Mouse (Mus musculus): ENCODE measurements at regions not wholly inside any gene's neighbourhood (a gene's known extent, or its start where the extent isn't known, plus 50 kb on each side); places are given as distances from the start of the nearest gene placed in this dataset.
"Not testable (repeated sequence)": the region's sequence is repeated elsewhere in the genome, so short reads cannot be mapped to it uniquely, and the experiment has no call there.

GRCm38 (mm10) chr2:3864872-3865271 lies 152.6 kb upstream of the Frmd4a start:
- ATAC-seq = no peak

GRCm38 (mm10) chr2:3866736-3867135 lies 150.8 kb upstream of the Frmd4a start:
- not testable (repeated sequence) for H3K27me3 ChIP-seq (replicated peaks; ENCODE audit: control insufficient read depth, insufficient read depth, low read length); H3K4me2 ChIP-seq (ENCODE audit: low read length); ATAC-seq; H3K9me3 ChIP-seq (replicated peaks; ENCODE audit: control insufficient read depth, low read length); H3K9ac ChIP-seq (ENCODE audit: low read length); H3K4me3 ChIP-seq (ENCODE audit: low read depth, low read length); H3K27ac ChIP-seq (ENCODE audit: low read depth, low read length); H3K4me1 ChIP-seq (ENCODE audit: control insufficient read depth, insufficient read depth, low read length); H3K36me3 ChIP-seq (ENCODE audit: control insufficient read depth, insufficient read depth, low read length); DNase-seq (ENCODE audit: low spot score)
- WGBS = 86% methylated on average over 4 of the region's 4 CpGs

More at GRCm38 (mm10) chr2:3864872-3865271, 152.6 kb upstream of the Frmd4a start:
- Histone ChIP-seq H3K36me3 (ENCODE audit: control insufficient read depth, insufficient read depth, low read length) (no peaks in the 10 kb centered on the region), H3K27ac (ENCODE audit: low read depth, low read length) (no peak overlapping the region), H3K4me3 (ENCODE audit: low read depth, low read length) (no peak overlapping the region), H3K27me3 (replicated peaks; ENCODE audit: control insufficient read depth, insufficient read depth, low read length) (no peaks in the 10 kb centered on the region), H3K9me3 (replicated peaks; ENCODE audit: control insufficient read depth, low read length) (no peaks in the 10 kb centered on the region), H3K9ac (ENCODE audit: low read length) (no peak overlapping the region), H3K4me2 (ENCODE audit: low read length) (no peak overlapping the region), H3K4me1 (ENCODE audit: control insufficient read depth, insufficient read depth, low read length) (no peaks in the 10 kb centered on the region)
- 87% methylated on average over 10 of the region's 10 CpGs for WGBS
- no peak for DNase-seq (ENCODE audit: low spot score)

GRCm38 (mm10) chr2:3869701-3870100 lies 147.8 kb upstream of the Frmd4a start:
- Histone ChIP-seq H3K4me1 (ENCODE audit: control insufficient read depth, insufficient read depth, low read length) (no peaks in the 10 kb centered on the region), H3K27me3 (replicated peaks; ENCODE audit: control insufficient read depth, insufficient read depth, low read length) (no peaks in the 10 kb centered on the region), H3K4me2 (ENCODE audit: low read length) (no peak overlapping the region), H3K4me3 (ENCODE audit: low read depth, low read length) (no peak overlapping the region), H3K27ac (ENCODE audit: low read depth, low read length) (no peak overlapping the region), H3K9me3 (replicated peaks; ENCODE audit: control insufficient read depth, low read length) (no peaks in the 10 kb centered on the region), H3K36me3 (ENCODE audit: control insufficient read depth, insufficient read depth, low read length) (no peaks in the 10 kb centered on the region), H3K9ac (ENCODE audit: low read length) (no peak overlapping the region)
- no peak for DNase-seq (ENCODE audit: low spot score)
- no peak for ATAC-seq
- WGBS = 88% methylated on average over 1 of the region's 1 CpGs

GRCm38 (mm10) chr2:3871748-3872147 lies 145.8 kb upstream of the Frmd4a start:
- Histone ChIP-seq H3K9ac (ENCODE audit: low read length) (no peak overlapping the region), H3K27ac (ENCODE audit: low read depth, low read length) (no peak overlapping the region), H3K27me3 (replicated peaks; ENCODE audit: control insufficient read depth, insufficient read depth, low read length) (no peaks in the 10 kb centered on the region), H3K4me2 (ENCODE audit: low read length) (no peak overlapping the region), H3K36me3 (ENCODE audit: control insufficient read depth, insufficient read depth, low read length) (no peaks in the 10 kb centered on the region), H3K4me1 (ENCODE audit: control insufficient read depth, insufficient read depth, low read length) (no peaks in the 10 kb centered on the region), H3K9me3 (replicated peaks; ENCODE audit: control insufficient read depth, low read length) (no peaks in the 10 kb centered on the region), H3K4me3 (ENCODE audit: low read depth, low read length) (no peak overlapping the region)
- WGBS = 92% methylated on average over 3 of the region's 3 CpGs
- ATAC-seq (no peak), DNase-seq (ENCODE audit: low spot score) (no peak)

- Histone ChIP-seq H3K4me3 (ENCODE audit: low read depth, low read length) (no peak overlapping the region), H3K4me1 (ENCODE audit: control insufficient read depth, insufficient read depth, low read length) (peaks cover 15% of the 10 kb centered on the region), H3K27me3 (replicated peaks; ENCODE audit: control insufficient read depth, insufficient read depth, low read length) (no peaks in the 10 kb centered on the region), H3K4me2 (ENCODE audit: low read length) (no peak overlapping the region), H3K36me3 (ENCODE audit: control insufficient read depth, insufficient read depth, low read length) (no peaks in the 10 kb centered on the region), H3K9me3 (replicated peaks; ENCODE audit: control insufficient read depth, low read length) (no peaks in the 10 kb centered on the region), H3K27ac (ENCODE audit: low read depth, low read length) (no peak overlapping the region), H3K9ac (ENCODE audit: low read length) (no peak overlapping the region)
- WGBS = 64% methylated on average over 6 of the region's 6 CpGs
- ATAC-seq (no peak), DNase-seq (ENCODE audit: low spot score) (no peak)
These were observed 130.5 kb upstream of the Frmd4a start for GRCm38 (mm10) chr2:3887000-3887399.

GRCm38 (mm10) chr2:3887845-3888433 lies 129.6 kb upstream of the Frmd4a start:
- Histone ChIP-seq H3K4me1 (ENCODE audit: control insufficient read depth, insufficient read depth, low read length) (peaks cover 15% of the 10 kb centered on the region), H3K27ac (ENCODE audit: low read depth, low read length) (no peak overlapping the region), H3K36me3 (ENCODE audit: control insufficient read depth, insufficient read depth, low read length) (no peaks in the 10 kb centered on the region), H3K9me3 (replicated peaks; ENCODE audit: control insufficient read depth, low read length) (no peaks in the 10 kb centered on the region), H3K27me3 (replicated peaks; ENCODE audit: control insufficient read depth, insufficient read depth, low read length) (no peaks in the 10 kb centered on the region), H3K4me3 (ENCODE audit: low read depth, low read length) (no peak overlapping the region; the same call in 1 of the 2 replicates), H3K4me2 (ENCODE audit: low read length) (peak overlapping the region; percentile 39), H3K9ac (ENCODE audit: low read length) (peak overlapping the region; percentile 26)
- peak; percentile 40 for DNase-seq (ENCODE audit: low spot score)
- WGBS = 5% methylated on average over 14 of the region's 14 CpGs
- peak; percentile 33; the same call in 1 of the 2 replicates for ATAC-seq

GRCm38 (mm10) chr2:3889381-3889780 lies 128.1 kb upstream of the Frmd4a start:
- no peak overlapping the region for H3K9ac ChIP-seq (ENCODE audit: low read length)
- H3K4me2 ChIP-seq (ENCODE audit: low read length) = no peak overlapping the region
- H3K9me3 ChIP-seq (replicated peaks; ENCODE audit: control insufficient read depth, low read length) = no peaks in the 10 kb centered on the region
- H3K4me3 ChIP-seq (ENCODE audit: low read depth, low read length) = no peak overlapping the region
- H3K27me3 ChIP-seq (replicated peaks; ENCODE audit: control insufficient read depth, insufficient read depth, low read length) = no peaks in the 10 kb centered on the region
- peaks cover 15% of the 10 kb centered on the region for H3K4me1 ChIP-seq (ENCODE audit: control insufficient read depth, insufficient read depth, low read length)
- 27% methylated on average over 3 of the region's 3 CpGs for WGBS
- DNase-seq (ENCODE audit: low spot score) (peak; percentile 57), ATAC-seq (no peak)
- no peak overlapping the region for H3K27ac ChIP-seq (ENCODE audit: low read depth, low read length)
- no peaks in the 10 kb centered on the region for H3K36me3 ChIP-seq (ENCODE audit: control insufficient read depth, insufficient read depth, low read length)

GRCm38 (mm10) chr2:3890462-3890861 lies 127.1 kb upstream of the Frmd4a start:
- 20% methylated on average over 8 of the region's 8 CpGs for WGBS
- H3K4me2 ChIP-seq (ENCODE audit: low read length) = no peak overlapping the region
- peaks cover 15% of the 10 kb centered on the region for H3K4me1 ChIP-seq (ENCODE audit: control insufficient read depth, insufficient read depth, low read length)
- peak; percentile 55 for DNase-seq (ENCODE audit: low spot score)
- no peak overlapping the region for H3K4me3 ChIP-seq (ENCODE audit: low read depth, low read length)
- no peak overlapping the region for H3K9ac ChIP-seq (ENCODE audit: low read length)
- H3K36me3 ChIP-seq (ENCODE audit: control insufficient read depth, insufficient read depth, low read length) = no peaks in the 10 kb centered on the region
- H3K27me3 ChIP-seq (replicated peaks; ENCODE audit: control insufficient read depth, insufficient read depth, low read length) = no peaks in the 10 kb centered on the region
- H3K27ac ChIP-seq (ENCODE audit: low read depth, low read length) = no peak overlapping the region
- no peaks in the 10 kb centered on the region for H3K9me3 ChIP-seq (replicated peaks; ENCODE audit: control insufficient read depth, low read length)
- no peak for ATAC-seq

- Histone ChIP-seq H3K4me3 (ENCODE audit: low read depth, low read length) (no peak overlapping the region), H3K4me1 (ENCODE audit: control insufficient read depth, insufficient read depth, low read length) (peaks cover 9% of the 10 kb centered on the region), H3K36me3 (ENCODE audit: control insufficient read depth, insufficient read depth, low read length) (no peaks in the 10 kb centered on the region), H3K9ac (ENCODE audit: low read length) (no peak overlapping the region), H3K9me3 (replicated peaks; ENCODE audit: control insufficient read depth, low read length) (no peaks in the 10 kb centered on the region), H3K27ac (ENCODE audit: low read depth, low read length) (no peak overlapping the region), H3K4me2 (ENCODE audit: low read length) (no peak overlapping the region), H3K27me3 (replicated peaks; ENCODE audit: control insufficient read depth, insufficient read depth, low read length) (no peaks in the 10 kb centered on the region)
- DNase-seq (ENCODE audit: low spot score) (no peak), ATAC-seq (no peak)
- WGBS = 91% methylated on average over 4 of the region's 4 CpGs
These were observed 110.5 kb upstream of the Frmd4a start for GRCm38 (mm10) chr2:3907026-3907425.

Data from forebrain, embryonic 14.5 days (tissue).